Mouse (Mus musculus): ENCODE measurements around the gene Cdh22. TPM values are rescaled to one million over a fixed set of nuclear protein-coding genes. Genes with fewer than 3 reads are reported as not detected.

Gene Cdh22
- polyA plus RNA-seq, 1 experiment = not detected

DNA sequence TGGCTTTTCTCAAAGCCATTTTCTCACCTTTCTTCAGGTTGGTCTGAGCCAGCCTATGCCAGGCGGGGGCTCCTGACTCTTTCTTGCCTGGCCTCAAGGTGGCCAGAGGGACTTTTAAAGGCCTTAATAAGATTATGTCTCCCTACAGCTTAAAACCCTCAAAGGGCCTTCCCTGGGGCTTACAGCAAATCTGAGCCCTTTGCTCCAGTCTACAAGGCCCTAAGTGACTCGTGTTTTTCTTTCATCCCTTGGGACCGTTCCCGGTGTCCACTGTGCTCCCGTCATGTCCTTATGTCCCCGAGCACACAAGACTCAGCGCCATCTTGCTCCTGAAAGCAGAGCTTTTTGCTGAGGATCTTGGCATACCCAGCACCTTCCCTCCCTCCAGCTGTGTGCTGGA, 153.4 kb downstream of the Cdh22 start:
- no peak overlapping the region for H3K4me3 ChIP-seq (ENCODE audit: insufficient read depth, low read length)
- TF ChIP-seq POLR2A (IDR thresholded peaks at IDR 0.05; ENCODE audit: low read depth, low read length) = no peak
- TF ChIP-seq CTCF (IDR thresholded peaks at IDR 0.05; ENCODE audit: borderline replicate concordance, insufficient read depth, low read length) = no peak
- no peaks in the 10 kb centered on the region for H3K4me1 ChIP-seq (ENCODE audit: control insufficient read depth, insufficient read depth, low read length)
- H3K27ac ChIP-seq (ENCODE audit: insufficient read depth, low read length) = no peak overlapping the region

DNA sequence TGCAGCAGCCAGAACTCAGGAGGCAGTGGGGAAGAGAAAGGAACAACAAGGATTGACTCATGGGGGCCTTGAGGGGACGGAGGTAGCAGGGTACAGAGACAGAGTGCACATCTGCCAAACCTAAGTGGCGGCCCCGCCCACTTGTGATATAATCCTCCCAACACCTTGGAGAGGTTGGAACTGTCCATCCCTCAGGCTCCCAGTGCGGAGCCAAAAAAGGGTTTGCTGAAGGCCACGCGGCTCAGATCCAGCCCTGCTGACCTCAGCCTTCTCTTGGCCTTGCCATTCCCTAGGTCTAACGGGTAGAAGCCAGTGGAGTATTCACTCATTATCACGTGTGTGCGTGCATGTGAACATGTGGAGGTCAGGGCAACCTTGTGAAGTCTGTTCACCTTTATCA, 154.0 kb downstream of the Cdh22 start:
- H3K4me3 ChIP-seq (ENCODE audit: insufficient read depth, low read length) = no peak overlapping the region
- no peak for TF ChIP-seq POLR2A (IDR thresholded peaks at IDR 0.05; ENCODE audit: low read depth, low read length)
- no peak for TF ChIP-seq CTCF (IDR thresholded peaks at IDR 0.05; ENCODE audit: borderline replicate concordance, insufficient read depth, low read length)
- H3K4me1 ChIP-seq (ENCODE audit: control insufficient read depth, insufficient read depth, low read length) = no peaks in the 10 kb centered on the region
- H3K27ac ChIP-seq (ENCODE audit: insufficient read depth, low read length) = no peak overlapping the region

DNA sequence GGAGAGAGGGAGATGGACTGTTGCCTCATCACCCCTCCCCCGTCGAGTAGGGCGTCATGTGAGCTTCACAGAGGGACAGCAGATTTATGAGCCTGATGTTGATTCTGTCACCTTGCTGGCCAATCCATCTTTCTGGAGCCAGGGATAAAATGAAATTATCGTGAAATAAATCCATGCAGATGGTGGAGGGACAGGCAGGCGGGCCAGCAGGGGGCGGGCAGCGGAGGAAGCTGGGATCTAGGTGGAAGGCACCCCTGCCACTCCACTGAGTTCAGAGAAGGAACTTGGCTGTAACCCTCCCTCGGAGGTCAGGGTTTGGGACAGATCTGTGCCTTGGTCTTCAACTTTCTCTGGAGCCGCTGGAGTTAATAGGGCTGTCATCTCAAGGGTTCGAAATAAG, 156.0 kb downstream of the Cdh22 start:
- no peak overlapping the region for H3K27ac ChIP-seq (ENCODE audit: insufficient read depth, low read length)
- H3K4me3 ChIP-seq (ENCODE audit: insufficient read depth, low read length) = no peak overlapping the region
- no peaks in the 10 kb centered on the region for H3K4me1 ChIP-seq (ENCODE audit: control insufficient read depth, insufficient read depth, low read length)
- TF ChIP-seq CTCF (IDR thresholded peaks at IDR 0.05; ENCODE audit: borderline replicate concordance, insufficient read depth, low read length) = no peak
- no peak for TF ChIP-seq POLR2A (IDR thresholded peaks at IDR 0.05; ENCODE audit: low read depth, low read length)

DNA sequence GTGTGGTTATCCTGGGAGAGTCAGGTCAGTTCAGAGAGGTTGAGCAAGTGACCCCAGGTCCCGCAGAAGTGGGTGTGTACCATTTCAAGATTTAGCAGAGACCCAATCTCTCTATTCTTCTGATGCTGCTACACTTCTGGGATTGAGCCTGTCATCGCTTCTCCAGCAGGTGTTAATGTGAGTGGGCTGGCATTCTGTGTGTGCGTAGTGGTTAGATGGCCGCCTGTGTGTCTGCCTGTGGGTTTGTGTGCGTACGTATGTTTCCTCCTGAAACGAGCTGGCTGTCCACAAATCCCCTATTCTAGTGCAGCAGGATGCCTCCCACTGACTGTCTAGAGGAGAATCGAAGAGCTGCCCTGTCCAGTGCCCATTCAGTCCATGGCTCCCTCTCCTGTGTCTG, 156.6 kb downstream of the Cdh22 start:
- Histone ChIP-seq H3K27ac (ENCODE audit: insufficient read depth, low read length) (no peak overlapping the region), H3K4me1 (ENCODE audit: control insufficient read depth, insufficient read depth, low read length) (no peaks in the 10 kb centered on the region), H3K4me3 (ENCODE audit: insufficient read depth, low read length) (no peak overlapping the region)
- no peak for TF ChIP-seq POLR2A (IDR thresholded peaks at IDR 0.05; ENCODE audit: low read depth, low read length)
- no peak for TF ChIP-seq CTCF (IDR thresholded peaks at IDR 0.05; ENCODE audit: borderline replicate concordance, insufficient read depth, low read length)

DNA sequence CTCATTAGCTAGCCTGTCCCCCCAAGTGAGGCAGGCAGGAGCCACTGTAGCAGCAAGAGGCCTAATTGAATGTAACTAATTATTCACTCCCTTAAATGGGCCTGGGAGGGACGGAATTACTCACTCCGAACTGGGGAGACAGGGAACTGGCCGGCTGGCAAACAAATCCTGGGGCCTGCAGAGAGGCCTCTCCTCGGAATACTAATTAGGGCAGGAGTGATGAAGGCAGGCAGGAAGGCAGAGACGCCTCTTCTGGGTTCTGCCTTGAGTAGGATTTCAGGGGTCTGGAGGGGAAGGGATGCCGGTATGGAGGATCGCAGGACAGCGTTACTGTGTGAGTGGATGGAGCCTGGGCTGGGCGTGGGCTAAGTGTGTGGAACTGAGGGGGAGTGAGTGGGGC, 157.6 kb downstream of the Cdh22 start:
- Histone ChIP-seq H3K4me1 (ENCODE audit: control insufficient read depth, insufficient read depth, low read length) (no peaks in the 10 kb centered on the region), H3K4me3 (ENCODE audit: insufficient read depth, low read length) (no peak overlapping the region), H3K27ac (ENCODE audit: insufficient read depth, low read length) (no peak overlapping the region)
- no peak for TF ChIP-seq POLR2A (IDR thresholded peaks at IDR 0.05; ENCODE audit: low read depth, low read length)
- TF ChIP-seq CTCF (IDR thresholded peaks at IDR 0.05; ENCODE audit: borderline replicate concordance, insufficient read depth, low read length) = no peak

DNA sequence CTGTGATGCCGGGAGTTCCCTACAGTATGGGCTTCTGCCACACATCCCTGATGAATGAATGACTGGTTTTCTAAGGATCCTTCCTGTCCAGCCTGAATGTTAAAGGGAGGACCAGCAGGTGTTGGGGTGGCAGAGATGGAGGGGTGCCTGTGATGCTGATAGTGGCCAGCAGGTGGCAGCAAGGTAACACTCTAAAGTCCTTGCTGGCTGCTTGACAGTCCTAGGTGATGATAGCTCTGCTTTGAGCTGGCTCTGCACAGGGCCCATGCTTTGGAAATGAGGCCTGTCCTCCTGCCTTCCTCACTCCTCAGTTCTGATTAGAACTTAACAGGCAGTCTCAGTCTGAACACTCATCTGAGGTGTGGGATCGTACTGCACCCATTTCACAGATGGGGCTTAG, 159.7 kb downstream of the Cdh22 start:
- peak; percentile 98 for TF ChIP-seq CTCF (IDR thresholded peaks at IDR 0.05; ENCODE audit: borderline replicate concordance, insufficient read depth, low read length)
- no peak for TF ChIP-seq POLR2A (IDR thresholded peaks at IDR 0.05; ENCODE audit: low read depth, low read length)
- no peaks in the 10 kb centered on the region for H3K4me1 ChIP-seq (ENCODE audit: control insufficient read depth, insufficient read depth, low read length)
- H3K4me3 ChIP-seq (ENCODE audit: insufficient read depth, low read length) = no peak overlapping the region
- no peak overlapping the region for H3K27ac ChIP-seq (ENCODE audit: insufficient read depth, low read length)

DNA sequence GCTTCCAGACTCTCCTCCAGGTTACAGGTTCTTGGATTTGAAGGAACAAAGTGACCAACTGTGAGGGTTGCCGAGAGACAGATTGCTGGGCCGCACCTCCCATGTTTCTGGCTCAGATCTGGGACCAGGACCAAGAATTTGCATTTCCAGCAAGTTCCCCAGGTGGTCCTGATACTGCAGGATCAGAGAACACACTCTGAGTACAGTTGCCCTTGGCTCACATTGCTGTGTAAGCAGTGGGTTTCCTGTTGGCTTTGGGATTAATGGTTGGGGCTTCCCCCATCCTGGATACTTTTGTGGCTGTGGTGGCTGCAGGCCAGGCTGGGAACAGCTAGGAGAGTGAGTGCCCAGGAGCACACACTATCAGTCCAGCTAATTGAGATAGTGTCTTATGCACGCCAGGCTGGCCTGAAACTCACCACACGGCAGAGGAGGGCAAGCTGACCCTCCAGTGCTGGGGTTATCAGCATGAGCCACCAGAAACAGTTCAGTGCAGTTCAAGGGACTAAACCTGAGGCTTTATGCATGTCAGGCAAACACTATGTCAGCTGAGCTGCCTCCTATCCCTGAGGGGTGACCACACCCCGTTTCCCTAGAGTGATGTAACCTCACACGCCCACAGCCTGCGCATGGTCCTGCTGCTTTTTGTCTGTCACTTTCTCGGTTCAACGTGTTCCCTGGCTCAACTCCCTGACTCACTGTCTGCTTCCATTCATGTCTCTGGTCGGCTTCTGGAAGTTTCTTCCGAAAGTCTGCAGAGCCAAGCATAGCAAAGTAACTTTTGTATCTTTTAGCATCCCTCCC, 160.4 kb downstream of the Cdh22 start:
- no peak for TF ChIP-seq CTCF (IDR thresholded peaks at IDR 0.05; ENCODE audit: borderline replicate concordance, insufficient read depth, low read length)
- TF ChIP-seq POLR2A (IDR thresholded peaks at IDR 0.05; ENCODE audit: low read depth, low read length) = no peak
- H3K27ac ChIP-seq (ENCODE audit: insufficient read depth, low read length) = no peak overlapping the region
- H3K4me1 ChIP-seq (ENCODE audit: control insufficient read depth, insufficient read depth, low read length) = no peaks in the 10 kb centered on the region
- H3K4me3 ChIP-seq (ENCODE audit: insufficient read depth, low read length) = no peak overlapping the region

DNA sequence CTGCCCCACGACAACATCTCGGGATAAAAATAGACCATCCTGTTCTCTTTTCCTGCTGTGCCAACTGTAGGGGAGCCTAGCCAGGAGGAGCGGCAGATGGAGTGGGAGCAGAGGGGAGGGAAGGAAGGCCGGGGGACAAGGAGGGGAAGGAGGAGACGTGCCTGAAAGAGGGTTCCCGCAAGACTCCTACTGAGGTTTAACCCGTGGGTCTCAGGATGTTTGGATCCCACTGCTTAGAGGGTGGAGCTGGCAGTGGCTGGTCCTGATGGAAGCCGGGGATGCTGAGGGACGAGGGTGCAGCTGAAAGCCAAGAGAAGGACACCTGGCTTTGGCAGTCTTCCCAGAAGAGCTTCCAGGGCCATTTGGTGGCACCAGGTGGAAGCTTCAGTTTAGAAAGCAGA, 161.3 kb downstream of the Cdh22 start:
- no peak overlapping the region for H3K4me3 ChIP-seq (ENCODE audit: insufficient read depth, low read length)

DNA sequence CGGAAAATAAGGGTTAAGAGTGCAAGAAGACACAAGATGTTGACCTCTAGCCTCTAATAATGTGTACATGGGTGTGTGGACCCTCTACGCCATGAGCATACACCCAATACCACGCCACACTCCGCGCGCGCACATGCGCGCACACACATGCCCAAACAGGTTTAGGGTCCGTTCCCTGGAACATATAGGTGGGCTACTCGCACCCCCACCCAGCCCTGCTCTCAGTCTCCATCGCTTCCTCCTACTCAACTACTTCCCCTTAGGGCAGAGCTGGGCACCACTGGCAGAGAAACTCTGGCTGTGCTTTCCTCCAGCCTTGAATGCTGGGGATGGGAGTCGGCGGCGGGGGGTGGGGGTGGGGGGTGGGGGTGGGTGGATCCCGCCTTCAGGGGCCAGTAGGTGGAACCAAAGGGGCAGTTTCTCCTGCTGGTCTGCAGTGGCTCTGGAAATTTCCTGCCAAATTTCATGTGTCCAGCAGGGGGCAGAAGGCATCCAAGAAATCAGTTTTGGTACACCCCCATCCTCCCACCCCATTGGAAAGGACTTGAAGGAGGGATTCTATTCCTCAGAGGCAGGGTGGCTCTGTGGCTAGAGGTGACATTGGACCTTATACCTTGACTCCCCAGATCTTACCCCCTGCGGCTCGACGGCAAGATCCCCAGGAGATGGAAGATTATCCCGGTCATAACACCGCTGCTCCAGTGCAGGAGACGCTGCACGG, 164.4 kb downstream of the Cdh22 start:
- Histone ChIP-seq H3K27ac (ENCODE audit: insufficient read depth, low read length) (no peak overlapping the region), H3K4me3 (ENCODE audit: insufficient read depth, low read length) (no peak overlapping the region), H3K4me1 (ENCODE audit: control insufficient read depth, insufficient read depth, low read length) (no peaks in the 10 kb centered on the region)
- TF ChIP-seq CTCF (IDR thresholded peaks at IDR 0.05; ENCODE audit: borderline replicate concordance, insufficient read depth, low read length) (0 out of 2 replicates have a peak, but pooled peaks have one; percentile 15), POLR2A (IDR thresholded peaks at IDR 0.05; ENCODE audit: low read depth, low read length) (no peak)

More for the DNA sequence above, 161.3 kb downstream of the Cdh22 start:
- Histone ChIP-seq H3K4me1 (ENCODE audit: control insufficient read depth, insufficient read depth, low read length) (no peaks in the 10 kb centered on the region), H3K27ac (ENCODE audit: insufficient read depth, low read length) (no peak overlapping the region)
- no peak for TF ChIP-seq POLR2A (IDR thresholded peaks at IDR 0.05; ENCODE audit: low read depth, low read length)
- TF ChIP-seq CTCF (IDR thresholded peaks at IDR 0.05; ENCODE audit: borderline replicate concordance, insufficient read depth, low read length) = no peak

DNA sequence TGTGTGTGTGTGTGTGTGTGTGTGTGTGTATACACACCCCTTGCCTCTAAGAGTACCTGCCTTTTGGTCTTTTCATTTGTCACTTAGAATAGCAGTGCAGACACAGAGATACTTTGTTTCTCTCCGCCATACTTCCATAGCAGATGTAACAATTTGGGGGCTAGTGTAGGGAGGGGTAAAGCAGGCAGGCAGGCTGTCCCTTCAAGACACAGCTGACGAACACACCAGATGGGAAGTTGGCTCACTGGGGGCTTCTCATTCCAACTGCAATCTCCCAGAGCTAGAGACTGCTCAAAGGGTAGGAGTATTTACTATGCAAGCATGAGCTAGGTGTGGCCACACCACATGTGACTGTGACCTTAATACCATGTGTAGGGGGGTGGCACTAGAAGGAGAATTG, 165.8 kb downstream of the Cdh22 start:
- Histone ChIP-seq H3K4me1 (ENCODE audit: control insufficient read depth, insufficient read depth, low read length) (no peaks in the 10 kb centered on the region), H3K27ac (ENCODE audit: insufficient read depth, low read length) (no peak overlapping the region), H3K4me3 (ENCODE audit: insufficient read depth, low read length) (no peak overlapping the region)
- TF ChIP-seq POLR2A (IDR thresholded peaks at IDR 0.05; ENCODE audit: low read depth, low read length) = no peak
- TF ChIP-seq CTCF (IDR thresholded peaks at IDR 0.05; ENCODE audit: borderline replicate concordance, insufficient read depth, low read length) = no peak
